In genomic region chr8:93059185-93059584, GRCm38 (mm10) we compare ENCODE assay signal across 8 mouse cellular contexts. TPM values are rescaled to one million over a fixed set of nuclear protein-coding genes. Genes with fewer than 3 reads are reported as not detected.
A peak's percentile ranks its signal among the peaks of the same experiment; 100 is the strongest.
DNase-seq lines count a peak whose midpoint lies in the region.

No protein-coding gene starts in this region.

- peak; percentile 5 for DNase-seq in cerebellum, adult 11 months
- no peak for DNase-seq in cerebellum, adult 11-12 months
- DNase-seq in 3T3-L1 (ENCODE audit: low read depth, low spot score): peak; percentile 84
- DNase-seq in brain, embryonic 18.5 days (ENCODE audit: low read depth, low spot score): peak; percentile 16
- peak; percentile 54 for DNase-seq in gastrocnemius, postnatal 10 days
- peak; percentile 38 for DNase-seq in layer of hippocampus, adult 9-10 months (ENCODE audit: low spot score)
- DNase-seq in lung, postnatal 36 days: peak; percentile 75
- DNase-seq in urinary bladder, postnatal 10 days (ENCODE audit: low spot score): peak; percentile 18

RNA-seq across cellular contexts. Expression of gene Ces1a, which starts 11.2 kb away (rescaled TPM):
- not detected for total RNA-seq in gastrocnemius, postnatal 10 days (2021)

RNA-seq across cellular contexts. Expression of gene Ces1b, which starts 20.6 kb away (rescaled TPM):
- total RNA-seq in gastrocnemius, postnatal 10 days (2021): not detected
